Mouse (Mus musculus): ENCODE data around the gene Cdc42bpg. TPM values are rescaled to one million over a fixed set of nuclear protein-coding genes. Genes with fewer than 3 reads are reported as not detected.

Cdc42bpg gene
- total RNA-seq (2021), result 1 to 10 TPM; 4.2 to 4.8 TPM
- long read RNA-seq, experiment 1, result 0 reads
- long read RNA-seq, experiment 2, result 0 reads

GRCm38 (mm10) chr19:6306137-6306551 lies at the start of gene Cdc42bpg:
Gene Cdc42bpg, plus strand, starts transcription at chr19:6306456.
- DNase-seq (ENCODE audit: low spot score in 2 of 2), result no peak

- DNase-seq (ENCODE audit: low spot score in 2 of 2), result no peak
Observed at GRCm38 (mm10) chr19:6260428-6260827, 45.8 kb upstream of the Cdc42bpg start.

DNA sequence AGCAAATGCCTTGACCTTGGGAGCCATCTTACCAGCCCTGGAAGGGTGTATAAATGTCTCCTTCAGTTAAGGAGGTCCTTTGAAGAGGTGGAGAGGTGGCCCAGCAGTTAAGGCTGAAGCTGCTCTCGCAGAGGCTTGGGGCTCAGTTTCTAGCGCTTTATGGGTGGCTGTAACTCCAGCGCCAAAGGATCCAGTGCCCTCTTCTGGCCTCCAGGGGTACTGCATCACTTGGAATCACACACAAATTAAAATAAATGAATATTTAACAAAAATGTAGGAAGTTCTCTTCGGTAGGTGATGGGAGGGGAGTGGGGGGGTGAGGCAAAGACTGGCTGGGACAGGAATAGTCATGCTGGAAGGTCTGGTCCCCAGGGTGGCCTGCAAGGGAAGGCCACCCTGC lies 45.3 kb upstream of the Cdc42bpg start:
- no peak for DNase-seq (ENCODE audit: low spot score in 2 of 2)

DNA sequence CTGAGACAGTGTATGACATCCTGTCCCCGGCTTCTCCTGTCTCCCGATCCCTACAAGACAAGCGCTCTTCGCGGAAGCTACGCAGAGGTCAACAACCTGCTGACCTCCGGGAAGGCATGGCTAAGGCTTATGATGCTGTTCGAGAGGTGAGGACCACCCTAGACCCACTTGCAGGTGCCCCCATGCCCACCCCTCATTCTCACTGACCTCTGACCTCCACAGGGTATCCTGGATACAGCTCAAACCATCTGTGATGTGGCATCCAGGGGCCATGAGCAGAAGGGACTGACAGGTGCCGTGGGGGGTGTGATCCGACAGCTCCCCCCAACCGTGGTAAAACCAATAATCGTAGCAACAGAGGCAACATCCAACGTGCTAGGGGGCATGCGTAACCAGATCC lies 44.9 kb upstream of the Cdc42bpg start:
- no peak for DNase-seq (ENCODE audit: low spot score in 2 of 2)

DNA sequence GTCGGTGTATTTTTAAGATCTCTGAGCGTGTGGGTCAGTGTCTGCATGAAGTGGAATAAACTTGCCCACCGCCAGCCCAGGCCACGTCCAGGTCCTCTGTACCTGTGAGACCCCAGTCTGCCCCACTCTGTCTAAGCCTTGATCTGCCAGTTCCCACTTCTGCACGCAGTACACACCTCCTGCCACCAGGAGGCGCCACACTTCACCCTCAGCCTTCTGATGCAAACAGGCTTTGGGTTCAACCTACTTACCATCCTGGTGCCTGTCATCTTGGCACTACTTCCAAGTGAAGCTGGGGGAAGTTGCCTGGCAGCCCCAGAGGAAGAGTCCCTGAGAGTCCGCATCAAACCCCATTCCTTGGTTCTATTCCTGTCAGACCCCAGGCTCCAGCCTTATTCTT lies 44.0 kb upstream of the Cdc42bpg start:
- DNase-seq (ENCODE audit: low spot score in 2 of 2), result peak; percentile 50 to 59

DNA sequence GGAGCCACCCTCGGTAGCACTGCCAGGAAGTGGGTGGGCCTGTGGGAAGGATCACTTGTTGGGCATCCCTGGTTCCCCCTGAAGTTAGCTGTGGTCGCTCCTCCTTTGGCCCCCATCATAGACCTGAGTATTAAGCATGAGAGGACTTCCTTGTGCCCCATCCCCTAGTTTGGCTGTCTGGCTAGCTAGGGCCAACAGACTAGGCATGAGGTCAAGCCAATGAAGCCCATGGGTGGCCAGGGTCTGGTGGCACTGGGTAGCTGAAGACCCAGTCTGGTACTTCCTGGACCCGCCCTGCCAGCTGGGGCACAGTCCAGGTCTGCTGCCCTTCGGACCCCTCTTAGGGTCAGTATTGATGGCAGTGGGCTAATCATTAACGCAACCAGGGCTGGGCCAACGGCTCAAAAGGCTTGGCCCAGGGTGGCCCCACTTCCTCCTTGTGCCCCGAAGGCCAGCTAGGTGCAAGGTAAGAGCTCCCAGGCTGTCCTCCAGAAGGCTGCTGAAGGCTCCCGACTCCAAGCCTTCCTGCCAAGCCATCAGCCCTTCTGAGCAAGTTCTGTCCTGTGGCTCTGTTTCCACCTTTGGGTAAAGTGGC lies 43.3 kb upstream of the Cdc42bpg start:
- no peak for DNase-seq (ENCODE audit: low spot score in 2 of 2)

- DNase-seq (ENCODE audit: low spot score in 2 of 2), result peak; percentile 38 to 52
Observed at GRCm38 (mm10) chr19:6264200-6264599, 42.1 kb upstream of the Cdc42bpg start.

DNA sequence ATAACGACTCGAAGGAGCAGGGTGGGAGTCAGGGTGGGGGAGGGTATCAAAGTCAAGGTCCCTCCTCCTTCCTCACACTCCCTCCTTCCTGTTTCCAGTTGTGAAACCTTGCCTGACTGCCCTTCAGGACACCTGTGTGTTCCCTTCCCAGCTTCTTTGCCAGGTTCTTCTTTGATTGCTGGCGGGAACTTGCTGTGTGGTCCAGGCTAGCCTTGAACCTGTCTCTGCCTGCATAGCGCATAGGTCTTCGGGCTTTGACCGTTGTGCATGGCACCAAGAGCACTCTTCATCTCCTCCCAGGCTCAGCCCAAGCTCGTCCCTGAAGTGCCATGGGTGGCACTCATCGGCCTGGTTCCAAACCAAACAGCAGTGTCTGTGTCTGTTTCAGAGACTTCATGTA lies 41.3 kb upstream of the Cdc42bpg start:
- DNase-seq (ENCODE audit: low spot score in 2 of 2), result no peak

- no peak for DNase-seq (ENCODE audit: low spot score in 2 of 2)
Observed at GRCm38 (mm10) chr19:6265727-6266182, 40.5 kb upstream of the Cdc42bpg start.

DNA sequence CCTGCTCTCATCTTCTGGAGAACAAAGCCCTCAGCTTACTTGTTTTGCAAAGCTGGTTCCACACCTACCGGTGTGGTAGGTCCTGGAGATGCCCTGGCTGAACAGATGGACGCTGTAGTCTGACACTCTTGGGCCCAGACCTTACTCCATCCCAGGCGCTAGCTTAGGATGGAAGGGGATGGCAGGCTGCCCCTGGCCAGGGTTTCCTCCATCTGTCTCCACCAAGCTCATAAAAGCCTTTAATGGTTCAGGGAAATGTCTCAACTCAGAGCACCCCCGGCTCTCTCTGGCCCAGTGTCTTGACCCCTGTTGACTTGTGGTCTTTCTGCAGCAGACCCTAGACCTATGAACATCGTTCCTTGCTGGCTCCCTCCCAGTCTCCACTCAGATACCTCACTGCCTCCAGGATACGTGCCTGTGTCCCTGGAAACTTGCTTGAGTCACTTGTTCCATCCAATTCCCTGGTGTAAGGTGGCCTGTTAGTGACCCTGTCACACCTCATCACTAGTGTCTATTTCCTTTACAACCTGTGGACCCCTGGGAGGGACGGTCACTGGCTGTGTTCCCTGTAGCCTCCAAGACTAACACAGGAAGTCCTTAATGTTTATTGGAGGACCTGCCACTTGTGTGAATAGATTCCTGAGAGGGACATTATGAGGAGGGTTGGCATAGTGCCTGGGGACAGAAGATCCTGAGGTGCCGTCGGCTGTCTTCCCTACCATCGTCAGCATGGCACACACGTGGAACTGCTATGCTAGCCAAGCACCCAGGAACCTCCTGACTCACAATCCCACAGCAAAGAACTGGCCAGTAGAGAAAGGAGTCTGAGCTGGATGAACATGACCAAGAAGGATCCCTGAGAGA lies 38.7 kb upstream of the Cdc42bpg start:
- no peak for DNase-seq (ENCODE audit: low spot score in 2 of 2)

- peak; percentile 83 to 86 for DNase-seq (ENCODE audit: low spot score in 2 of 2)
Observed at GRCm38 (mm10) chr19:6268170-6268528, 38.1 kb upstream of the Cdc42bpg start.

DNA sequence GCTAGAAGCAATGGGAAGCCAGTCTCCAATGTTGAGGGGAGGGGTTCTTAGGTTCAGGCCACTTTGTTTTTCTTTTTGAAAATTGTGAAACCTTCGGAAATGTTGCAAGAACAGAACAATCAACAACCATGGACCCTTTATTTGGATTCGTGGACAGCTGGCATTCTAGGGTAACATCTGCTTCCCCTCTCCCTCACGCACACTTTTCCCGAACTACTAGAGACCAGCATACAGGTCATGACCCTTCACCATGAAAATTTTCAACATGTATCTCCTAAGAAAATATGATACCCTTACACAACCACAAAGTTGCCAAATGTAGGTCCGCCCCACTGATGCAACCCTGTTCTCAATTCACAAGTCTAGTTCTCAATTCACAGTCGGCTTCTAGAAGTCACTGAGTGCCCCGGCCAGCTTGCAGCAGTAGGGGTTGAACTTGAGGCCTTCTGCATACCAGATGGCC lies 37.6 kb upstream of the Cdc42bpg start:
- no peak for DNase-seq (ENCODE audit: low spot score in 2 of 2)

- no peak for DNase-seq (ENCODE audit: low spot score in 2 of 2)
Observed at GRCm38 (mm10) chr19:6269798-6270475, 36.3 kb upstream of the Cdc42bpg start.

- DNase-seq (ENCODE audit: low spot score in 2 of 2), result no peak
Observed at GRCm38 (mm10) chr19:6270661-6271060, 35.6 kb upstream of the Cdc42bpg start.

GRCm38 (mm10) chr19:6271206-6271605 lies 35.0 kb upstream of the Cdc42bpg start:
- no peak for DNase-seq (ENCODE audit: low spot score in 2 of 2)

- no peak for DNase-seq (ENCODE audit: low spot score in 2 of 2)
Observed at GRCm38 (mm10) chr19:6272053-6272452, 34.2 kb upstream of the Cdc42bpg start.

DNA sequence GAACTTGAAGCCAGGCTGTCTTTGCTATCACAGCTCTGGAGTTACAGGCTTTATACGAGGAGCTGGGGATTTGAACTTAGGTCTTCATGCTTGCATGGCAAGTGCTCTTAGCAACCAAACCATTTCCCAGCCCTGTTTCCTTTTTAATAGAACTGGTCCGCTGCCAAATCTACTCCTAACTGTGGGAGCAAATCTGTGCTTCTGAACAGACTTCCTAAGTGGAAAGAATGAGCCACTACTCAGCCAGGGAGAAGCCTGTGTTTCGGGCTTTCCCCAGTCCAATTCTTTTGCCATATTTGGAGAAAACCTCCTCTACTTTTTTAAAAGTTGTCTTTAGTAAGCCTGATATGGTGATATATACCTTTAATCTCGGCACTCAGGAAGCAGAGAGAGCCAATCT lies 33.5 kb upstream of the Cdc42bpg start:
- peak in 1 of 2 experiments; percentile 42 for DNase-seq (ENCODE audit: low spot score in 2 of 2)

- DNase-seq (ENCODE audit: low spot score in 2 of 2), result no peak
Observed at GRCm38 (mm10) chr19:6273592-6273991, 32.7 kb upstream of the Cdc42bpg start.

GRCm38 (mm10) chr19:6273998-6274608 lies 32.2 kb upstream of the Cdc42bpg start:
- no peak for DNase-seq (ENCODE audit: low spot score in 2 of 2)

DNA sequence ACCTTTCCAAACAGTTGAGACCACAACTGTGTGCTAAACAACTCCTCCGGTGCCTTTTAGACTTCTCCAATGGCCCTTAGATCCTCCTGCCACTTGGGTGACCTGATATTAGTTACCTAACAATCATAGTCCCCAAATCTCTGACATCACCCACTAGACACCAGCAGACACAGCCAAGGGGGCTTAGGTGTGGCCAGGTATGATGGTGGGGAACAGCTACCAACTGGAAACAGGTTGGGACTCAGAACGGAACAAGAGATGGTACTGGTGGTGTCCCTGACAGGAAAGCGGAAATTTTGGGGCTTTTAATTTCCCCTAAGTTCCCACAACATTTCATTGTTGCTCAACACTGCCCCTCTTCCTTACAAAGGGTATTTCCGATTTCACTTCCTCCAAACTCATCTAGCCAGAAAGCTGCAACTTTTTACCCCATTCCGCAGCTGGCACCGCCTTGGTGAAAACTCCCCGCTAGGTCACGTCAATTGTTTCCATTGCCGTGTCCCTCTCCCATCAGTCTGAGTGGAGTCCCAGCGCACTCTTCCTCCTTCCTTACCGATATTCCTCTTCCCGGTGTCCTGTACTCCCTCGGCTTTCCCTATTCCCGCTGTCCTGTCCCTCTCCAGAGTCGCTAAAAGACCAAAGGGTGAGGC lies 30.4 kb upstream of the Cdc42bpg start:
- DNase-seq (ENCODE audit: low spot score in 2 of 2), result no peak

All from left cerebral cortex, adult 18-20 months (tissue).